Comparison of ENCODE assay signal across 7 mouse cellular contexts in genomic region chr5:90223534-90224381, GRCm38 (mm10). TPM values are rescaled to one million over a fixed set of nuclear protein-coding genes. Genes with fewer than 3 reads are reported as not detected.
DNase-seq lines count a peak whose midpoint lies in the region; ATAC-seq and TF ChIP-seq lines count a peak whose summit lies in the region.

TSS of gene Cox18 (minus strand) at chr5:90224001.

- intact Hi-C loops in left cerebral cortex, postnatal 4 days (cut with DNase I) = loop anchor here (10.0 kb wide), 1 partner anchor 141 kb away; the partner anchor contains the start of genes Ankrd17 and Gm9958

- peak; percentile 35; the same call in 1 of the 2 replicates for TF ChIP-seq POLR2A in small intestine, adult 2 months (IDR thresholded peaks at IDR 0.05; ENCODE audit: low read depth, low read length)

- H3K9me3 ChIP-seq in embryonic facial prominence, embryonic 10.5 days = no peaks in the 10 kb centered on the region
- no peaks in the 10 kb centered on the region for H3K9me3 ChIP-seq in intestine, postnatal 0 days (ENCODE audit: control insufficient read depth)
- H3K9me3 ChIP-seq in midbrain, embryonic 12.5 days = no peaks in the 10 kb centered on the region

- H3K36me3 ChIP-seq in embryonic facial prominence, embryonic 10.5 days (replicated peaks) = peaks cover 62% of the 10 kb centered on the region
- peaks cover 45% of the 10 kb centered on the region for H3K36me3 ChIP-seq in intestine, postnatal 0 days (ENCODE audit: control insufficient read depth, insufficient read depth)
- peaks cover 11% of the 10 kb centered on the region for H3K36me3 ChIP-seq in midbrain, embryonic 12.5 days
- peaks cover 28% of the 10 kb centered on the region for H3K36me3 ChIP-seq in small intestine, adult 2 months (ENCODE audit: control insufficient read depth, insufficient read depth, low read length)

- peak within 1 kb of the TSS; percentile 81 for H3K9ac ChIP-seq in intestine, postnatal 0 days (ENCODE audit: low read depth, low read length)
- H3K9ac ChIP-seq in midbrain, embryonic 12.5 days (replicated peaks) = peak within 1 kb of the TSS; percentile 83

- under 1% methylated on average over 62 of the region's 62 CpGs for WGBS in embryonic facial prominence, embryonic 10.5 days
- WGBS in intestine, postnatal 0 days = under 1% methylated on average over 62 of the region's 62 CpGs
- WGBS in midbrain, embryonic 12.5 days = under 1% methylated on average over 62 of the region's 62 CpGs
- under 1% methylated on average over 60 of the region's 62 CpGs for WGBS in small intestine, adult 2 months

- peak within 1 kb of the TSS; percentile 90 for H3K4me3 ChIP-seq in embryonic facial prominence, embryonic 10.5 days
- H3K4me3 ChIP-seq in intestine, postnatal 0 days (ENCODE audit: low read depth, low read length) = peak within 1 kb of the TSS; percentile 79
- peak within 1 kb of the TSS; percentile 86 for H3K4me3 ChIP-seq in midbrain, embryonic 12.5 days
- peak within 1 kb of the TSS; percentile 96 for H3K4me3 ChIP-seq in small intestine, adult 2 months (ENCODE audit: low read depth, low read length)

- H3K27me3 ChIP-seq in embryonic facial prominence, embryonic 10.5 days (replicated peaks; ENCODE audit: low read depth, poor library complexity, severe bottlenecking) = no peaks in the 10 kb centered on the region
- H3K27me3 ChIP-seq in intestine, postnatal 0 days (replicated peaks; ENCODE audit: control insufficient read depth, insufficient read depth, low read length) = no peaks in the 10 kb centered on the region
- no peaks in the 10 kb centered on the region for H3K27me3 ChIP-seq in midbrain, embryonic 12.5 days
- no peaks in the 10 kb centered on the region for H3K27me3 ChIP-seq in small intestine, adult 2 months (ENCODE audit: control insufficient read depth, insufficient read depth, low read length)

- peak; percentile 53 for TF ChIP-seq CTCF in intestine, postnatal 0 days (IDR thresholded peaks at IDR 0.05; ENCODE audit: low read depth)
- TF ChIP-seq CTCF in small intestine, adult 2 months (IDR thresholded peaks at IDR 0.05; ENCODE audit: extremely low read depth, insufficient read length, insufficient replicate concordance, low read depth, low read length) = no peak

- peak; percentile 100 for ATAC-seq in intestine, postnatal 0 days
- peak; percentile 98 for ATAC-seq in midbrain, embryonic 12.5 days (ENCODE audit: low FRiP score, low read depth)

- peaks cover 9% of the 10 kb centered on the region for H3K4me1 ChIP-seq in embryonic facial prominence, embryonic 10.5 days
- H3K4me1 ChIP-seq in intestine, postnatal 0 days (replicated peaks; ENCODE audit: control insufficient read depth, insufficient read depth, low read length) = no peaks in the 10 kb centered on the region; the same call in 1 of the 2 replicates
- H3K4me1 ChIP-seq in midbrain, embryonic 12.5 days = peaks cover 9% of the 10 kb centered on the region
- no peaks in the 10 kb centered on the region; the same call in 1 of the 2 replicates for H3K4me1 ChIP-seq in small intestine, adult 2 months (ENCODE audit: control insufficient read depth, insufficient read depth, insufficient read length, low read length)

- peak within 1 kb of the TSS; percentile 74 for H3K4me2 ChIP-seq in intestine, postnatal 0 days (replicated peaks; ENCODE audit: low read depth)
- H3K4me2 ChIP-seq in midbrain, embryonic 12.5 days (replicated peaks) = peak within 1 kb of the TSS; percentile 69

- peak within 1 kb of the TSS; percentile 93 for H3K27ac ChIP-seq in embryonic facial prominence, embryonic 10.5 days (replicated peaks)
- peak within 1 kb of the TSS; percentile 85 for H3K27ac ChIP-seq in intestine, postnatal 0 days (ENCODE audit: low read depth, low read length)
- peak within 1 kb of the TSS; percentile 89 for H3K27ac ChIP-seq in midbrain, embryonic 12.5 days (replicated peaks)
- peak within 1 kb of the TSS; percentile 84 for H3K27ac ChIP-seq in small intestine, adult 2 months (ENCODE audit: insufficient read depth, low read depth, low read length)

- peak; percentile 99 for DNase-seq in adrenal gland, postnatal 10 days
- peak; percentile 98 for DNase-seq in embryonic facial prominence, embryonic 10.5 days (ENCODE audit: low spot score)
- peak; percentile 95 for DNase-seq in gonadal fat pad, adult 2 months (ENCODE audit: low read depth)
- DNase-seq in left cerebral cortex, postnatal 4 days = peak; percentile 98

RNA-seq across cellular contexts. Expression of gene Cox18, which starts in this region (rescaled TPM):
- 10 to 100 TPM; 20.7 to 34.6 TPM for total RNA-seq in adrenal gland, postnatal 10 days (2021)
- polyA plus RNA-seq in embryonic facial prominence, embryonic 10.5 days (2016; fragmentation: Nextera tagmentation; extraction: Ambion mirVana) = 33.0 and 36.3 TPM in 2 replicates
- 27.4 and 29.7 TPM in 2 replicates for polyA plus RNA-seq in gonadal fat pad, adult 2 months (2012; rRNA removed)
- 17.0 TPM in 2 replicates for polyA plus RNA-seq in intestine, postnatal 0 days (2015; fragmentation: Nextera tagmentation; extraction: Ambion mirVana)
- total RNA-seq in left cerebral cortex, postnatal 4 days (2021) = 10 to 100 TPM; 25.6 to 26.1 TPM
- polyA plus RNA-seq in midbrain, embryonic 12.5 days (2016; fragmentation: Nextera tagmentation; extraction: Ambion mirVana) = 24.9 and 29.6 TPM in 2 replicates
- polyA plus RNA-seq in small intestine, adult 2 months (2012; rRNA removed) = 18.9 and 27.3 TPM in 2 replicates

Comparison
In these comparisons a context has a peak if more than half of its experiments do, and no peak if none do; other contexts are left out.
1. Peak in every context shown above with its lines: DNase-seq, ATAC-seq, H3K4me3 ChIP-seq and H3K27ac ChIP-seq.